Mouse (Mus musculus): ENCODE results near the gene Hoxd1.

DNA sequence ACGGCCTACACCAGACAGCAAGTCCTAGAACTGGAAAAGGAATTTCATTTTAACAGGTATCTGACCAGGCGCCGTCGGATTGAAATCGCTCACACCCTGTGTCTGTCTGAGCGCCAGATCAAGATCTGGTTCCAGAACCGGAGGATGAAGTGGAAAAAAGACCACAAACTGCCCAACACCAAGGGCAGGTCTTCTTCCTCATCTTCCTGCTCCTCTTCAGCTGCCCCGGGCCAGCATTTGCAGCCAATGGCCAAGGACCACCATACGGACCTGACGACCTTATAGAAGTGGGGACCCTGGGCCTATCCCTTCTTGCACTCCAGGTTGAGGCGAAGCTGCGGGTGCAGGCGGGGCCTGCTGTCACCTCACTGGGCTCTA is 34.5 kb upstream of the Hoxd1 start:
- no peak for TF ChIP-seq CTCF (IDR thresholded peaks at IDR 0.05; ENCODE audit: borderline replicate concordance, extremely low read depth, insufficient read depth, insufficient read length)
- TF ChIP-seq POLR2A (IDR thresholded peaks at IDR 0.05; ENCODE audit: borderline replicate concordance, extremely low read depth, insufficient read depth, insufficient read length, poor library complexity, severe bottlenecking) = no peak

All from brain, embryonic 14.5 days (tissue).